Mouse (Mus musculus): ENCODE data around the gene Hmces.
"Not testable (repeated sequence)": the region's sequence is repeated elsewhere in the genome, so short reads cannot be mapped to it uniquely, and the experiment has no call there.

Hmces gene

GRCm38 (mm10) chr6:87915939-87916338 lies 2.2 kb downstream of the Hmces start:
- DNase-seq (ENCODE audit: low read depth), result peak; percentile 75

GRCm38 (mm10) chr6:87921201-87921600 lies 7.5 kb downstream of the Hmces start:
- no peak for DNase-seq (ENCODE audit: low read depth)

- DNase-seq (ENCODE audit: low read depth), result no peak
Measured at GRCm38 (mm10) chr6:87923624-87924023, 9.9 kb downstream of the Hmces start.

GRCm38 (mm10) chr6:87935037-87935436 lies 21.3 kb downstream of the Hmces start:
- DNase-seq (ENCODE audit: low read depth), result no peak

GRCm38 (mm10) chr6:87937178-87937788 lies 23.5 kb downstream of the Hmces start:
- no peak for DNase-seq (ENCODE audit: low read depth)

- no peak for DNase-seq (ENCODE audit: low read depth)
Measured at GRCm38 (mm10) chr6:87938941-87939340, 25.2 kb downstream of the Hmces start.

- DNase-seq (ENCODE audit: low read depth), result no peak
Measured at GRCm38 (mm10) chr6:87942179-87942578, 28.4 kb downstream of the Hmces start.

- not testable (repeated sequence) for DNase-seq (ENCODE audit: low read depth)
Measured at GRCm38 (mm10) chr6:87962457-87962856, 48.7 kb downstream of the Hmces start.

GRCm38 (mm10) chr6:87970041-87970440 lies 56.3 kb downstream of the Hmces start:
- DNase-seq (ENCODE audit: low read depth), result no peak

- DNase-seq (ENCODE audit: low read depth), result no peak
Measured at GRCm38 (mm10) chr6:87979728-87980127, 66.0 kb downstream of the Hmces start.

GRCm38 (mm10) chr6:87980374-87981029 lies 66.8 kb downstream of the Hmces start:
- no peak for DNase-seq (ENCODE audit: low read depth)

- DNase-seq (ENCODE audit: low read depth), result no peak
Measured at GRCm38 (mm10) chr6:87981030-87981485, 67.3 kb downstream of the Hmces start.

GRCm38 (mm10) chr6:87981547-87982256 lies 68.0 kb downstream of the Hmces start, which contains the start of gene H1fx:
Gene H1fx (minus strand): TSS chr6:87981637.
- DNase-seq (ENCODE audit: low read depth), result no peak

GRCm38 (mm10) chr6:87982506-87982905 lies 68.8 kb downstream of the Hmces start:
- DNase-seq (ENCODE audit: low read depth), result no peak
